Mouse (Mus musculus) telencephalon, adult 2 months (tissue): ENCODE results near the gene Map7d1.
"Not testable (repeated sequence)": the region's sequence is repeated elsewhere in the genome, so short reads cannot be mapped to it uniquely, and the experiment has no call there.

Source experiments
- DNase-seq: peaks from one replicate; pipeline ENCODE4 v3.0.0-alpha.2; 2011; ENCODE audit warnings: low read depth, low spot score

The Map7d1 gene

GRCm38 (mm10) chr4:126241956-126242355 lies 14.2 kb downstream of the Map7d1 start:
- DNase-seq, result no peak

GRCm38 (mm10) chr4:126239862-126240475 lies 16.2 kb downstream of the Map7d1 start:
- DNase-seq, result no peak

GRCm38 (mm10) chr4:126237721-126238242 lies 18.4 kb downstream of the Map7d1 start:
- DNase-seq, result peak; percentile 81

- no peak for DNase-seq
Measured at GRCm38 (mm10) chr4:126236467-126237280, 19.5 kb downstream of the Map7d1 start.

- DNase-seq, result no peak
Measured at GRCm38 (mm10) chr4:126235191-126235590, 21.0 kb downstream of the Map7d1 start.

DNA sequence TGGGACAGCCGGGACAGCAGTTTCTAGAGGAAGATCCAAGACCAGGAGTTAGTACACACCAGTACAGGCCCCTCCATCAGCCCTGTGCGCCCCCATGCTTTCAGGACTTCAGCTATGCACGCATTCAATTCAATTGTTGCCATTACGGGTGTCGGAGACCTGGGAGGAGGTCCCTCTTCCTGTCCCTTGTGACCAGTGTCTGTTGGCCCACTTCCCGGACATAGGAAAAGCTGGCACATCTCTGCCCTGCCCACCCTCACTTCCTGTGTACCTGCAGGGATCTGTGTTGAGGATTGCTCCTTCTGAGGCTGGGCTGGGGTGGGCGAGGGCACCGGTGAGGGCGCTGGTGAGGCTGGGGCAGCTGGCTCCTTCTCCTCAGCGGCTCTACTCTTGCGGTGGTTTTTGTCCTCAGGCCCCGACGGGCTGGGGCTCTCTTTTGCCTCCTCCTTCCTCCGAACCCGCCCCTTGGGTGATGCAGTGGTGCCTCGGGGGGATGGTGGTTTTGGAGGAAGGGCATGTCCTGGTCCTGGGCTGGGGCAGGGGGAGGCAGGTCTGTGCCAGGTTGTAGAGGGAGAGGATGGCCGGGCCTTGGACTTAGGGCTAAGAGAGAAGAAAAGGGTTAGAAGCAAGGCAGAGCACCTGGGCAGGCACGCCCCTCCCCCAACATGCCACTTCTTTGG lies 21.5 kb downstream of the Map7d1 start:
- no peak for DNase-seq

GRCm38 (mm10) chr4:126233676-126234308 lies 22.4 kb downstream of the Map7d1 start:
- no peak for DNase-seq

DNA sequence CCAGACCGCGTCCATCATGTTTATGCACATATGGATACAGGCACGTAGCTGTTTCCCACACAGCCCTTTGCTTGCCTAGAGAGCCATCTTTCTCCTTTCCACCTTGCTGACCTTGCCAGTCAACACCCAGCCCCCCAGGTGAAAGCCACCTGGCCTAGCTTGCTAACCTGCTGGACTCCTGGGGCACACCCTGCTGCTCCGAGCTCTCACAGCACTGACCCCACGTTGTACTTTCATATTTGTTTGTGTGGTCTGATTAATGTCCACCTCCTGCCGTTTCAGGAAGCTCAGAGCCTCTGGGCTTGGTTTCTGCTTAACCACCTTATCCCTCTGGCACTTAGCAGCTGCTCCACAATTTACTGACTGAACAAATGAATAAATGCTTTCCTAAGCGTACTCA lies 26.2 kb downstream of the Map7d1 start:
- DNase-seq, result no peak

- no peak for DNase-seq
Measured at GRCm38 (mm10) chr4:126228144-126228543, 28.0 kb downstream of the Map7d1 start.

GRCm38 (mm10) chr4:126227077-126227761 lies 28.9 kb downstream of the Map7d1 start:
- DNase-seq, result no peak

GRCm38 (mm10) chr4:126226640-126227039 lies 29.5 kb downstream of the Map7d1 start:
- no peak for DNase-seq

- no peak for DNase-seq
Measured at GRCm38 (mm10) chr4:126222631-126223030, 33.5 kb downstream of the Map7d1 start.

DNA sequence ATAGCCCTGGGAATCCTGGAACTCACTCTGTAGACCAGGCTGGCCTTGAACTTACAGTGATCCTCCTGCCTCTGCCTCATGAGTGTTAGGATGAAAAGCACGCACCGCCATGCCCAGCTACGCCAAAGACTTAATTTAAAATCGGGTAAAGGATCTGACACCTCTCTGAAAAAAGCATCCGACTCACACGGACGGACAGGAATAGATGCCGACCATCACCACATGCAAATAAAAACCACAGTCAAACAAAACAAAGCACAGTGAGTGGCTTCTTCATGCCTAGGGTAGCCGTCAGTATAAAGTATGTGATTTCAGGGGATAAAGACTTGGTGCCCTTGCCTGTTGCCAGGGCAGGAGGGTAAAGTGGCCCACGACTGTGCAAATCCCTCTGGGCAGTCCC lies 36.1 kb downstream of the Map7d1 start:
- DNase-seq, result no peak

- not testable (repeated sequence) for DNase-seq
Measured at GRCm38 (mm10) chr4:126219540-126219939, 36.6 kb downstream of the Map7d1 start.

GRCm38 (mm10) chr4:126217771-126218170 lies 38.4 kb downstream of the Map7d1 start:
- DNase-seq, result no peak

- DNase-seq, result no peak
Measured at GRCm38 (mm10) chr4:126207081-126207480, 49.1 kb downstream of the Map7d1 start.

GRCm38 (mm10) chr4:126205386-126205785 lies 50.8 kb downstream of the Map7d1 start:
- no peak for DNase-seq

GRCm38 (mm10) chr4:126204661-126205230 lies 51.4 kb downstream of the Map7d1 start:
- DNase-seq, result no peak

GRCm38 (mm10) chr4:126204016-126204415 lies 52.1 kb downstream of the Map7d1 start:
- DNase-seq, result no peak

DNA sequence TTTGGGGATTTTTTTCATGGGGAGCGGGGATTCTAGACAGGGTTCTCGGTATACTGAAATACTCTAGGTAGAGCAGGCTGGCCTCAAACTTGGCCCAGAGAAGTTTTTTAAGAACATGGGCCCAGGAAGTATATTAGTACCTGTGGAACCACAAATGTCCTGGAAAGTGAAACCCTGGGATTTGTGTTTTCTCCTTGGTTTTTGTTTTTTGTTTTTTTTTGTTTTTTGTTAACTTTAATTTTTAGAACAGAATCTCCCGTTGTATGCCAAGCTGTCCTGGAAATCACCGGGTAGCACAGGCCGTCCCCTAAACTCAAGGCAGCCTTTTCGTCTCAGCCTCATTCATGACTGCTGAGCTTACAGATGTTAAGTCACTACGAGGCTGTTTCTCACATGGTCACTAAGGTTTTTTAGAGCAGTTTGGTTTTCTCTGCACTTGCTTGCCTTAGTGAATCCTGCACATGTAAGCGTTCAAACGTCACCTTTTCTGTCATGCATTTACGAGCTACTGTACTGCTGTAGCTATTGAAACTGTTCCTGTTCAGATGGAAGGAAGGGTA lies 52.7 kb downstream of the Map7d1 start:
- DNase-seq, result no peak
